Mouse (Mus musculus) MEL (cell line): Measurements from ENCODE around the gene Sde2. TPM values are rescaled to one million over a fixed set of nuclear protein-coding genes. Genes with fewer than 3 reads are reported as not detected.
A peak's percentile ranks its signal among the peaks of the same experiment; 100 is the strongest.

ENCODE experiments used
- DNase-seq: peaks from one replicate; pipeline ENCODE4 v3.0.0; 2011; ENCODE audit warnings: low read depth, low spot score
- H3K27ac ChIP-seq: 2 replicates; pipeline ENCODE4 v1.5.1; 2012; ENCODE audit warnings: low read depth, mild to moderate bottlenecking, control low read depth, low read length, moderate library complexity; ENCODE audit not compliant: control insufficient read depth
- H3K27me3 ChIP-seq, 2 experiments: fragments of 150-350 bp in 1 of 2; sonication (generic) in 1 of 2; 2 replicates each; pipeline ENCODE4 v1.6.1; 2012; ENCODE audit warnings: low read length in 2 of 2, mild to moderate bottlenecking in 2 of 2, improper control_type of control experiment in 1 of 2, moderate library complexity in 1 of 2; ENCODE audit not compliant: insufficient read depth in 2 of 2, control insufficient read depth in 1 of 2
- H3K36me3 ChIP-seq, 2 experiments: 2 replicates each; pipeline ENCODE4 v1.6.1; 2012 to 2014; ENCODE audit warnings: low read length in 2 of 2, improper control_type of control experiment in 1 of 2, inconsistent platforms in 1 of 2, mild to moderate bottlenecking in 1 of 2; ENCODE audit not compliant: insufficient read depth in 2 of 2, control insufficient read depth in 1 of 2
- H3K4me1 ChIP-seq, 2 experiments: fragments of 150-350 bp in 1 of 2; sonication (generic) in 1 of 2; 2 replicates each; pipeline ENCODE4 v1.6.1; 2012; ENCODE audit warnings: low read length in 2 of 2, improper control_type of control experiment in 1 of 2, mild to moderate bottlenecking in 1 of 2; ENCODE audit not compliant: insufficient read depth in 2 of 2, control insufficient read depth in 1 of 2
- H3K4me3 ChIP-seq, 2 experiments: fragments of 150-350 bp in 1 of 2; sonication (generic) in 1 of 2; 2 replicates each; pipeline ENCODE4 v1.5.1; 2012; ENCODE audit warnings: low read depth in 2 of 2, low read length in 2 of 2, mild to moderate bottlenecking in 2 of 2, moderate library complexity in 2 of 2, control low read depth in 1 of 2, improper control_type of control experiment in 1 of 2; ENCODE audit not compliant: control insufficient read depth in 1 of 2, insufficient read depth in 1 of 2
- H3K79me2 ChIP-seq: 2 replicates; pipeline ENCODE4 v1.6.1; 2012; ENCODE audit warnings: mild to moderate bottlenecking, low read length, moderate library complexity; ENCODE audit not compliant: control insufficient read depth, poor library complexity, insufficient read depth
- H3K9ac ChIP-seq: 2 replicates; pipeline ENCODE4 v1.6.1; 2012; ENCODE audit warnings: low read depth, mild to moderate bottlenecking, control low read depth, low read length, moderate library complexity; ENCODE audit not compliant: control insufficient read depth, poor library complexity, severe bottlenecking
- H3K9me3 ChIP-seq: fragments of 150-350 bp; sonication (generic); replicated peaks from 2 replicates; pipeline ENCODE4 v1.6.1; 2012; ENCODE audit warnings: mild to moderate bottlenecking, low read length, improper control_type of control experiment, moderate library complexity; ENCODE audit not compliant: insufficient read depth
- BHLHE40 ChIP-seq: IDR thresholded peaks from 2 replicates; pipeline ENCODE4 v1.6.1; 2012; ENCODE audit warnings: low read depth, mild to moderate bottlenecking, inconsistent platforms, low read length, improper control_type of control experiment, borderline replicate concordance
- CHD1 ChIP-seq: IDR thresholded peaks from 2 replicates; pipeline ENCODE4 v1.6.1; 2012; ENCODE audit warnings: low read depth, mild to moderate bottlenecking, inconsistent platforms, low read length, improper control_type of control experiment
- E2F4 ChIP-seq: IDR thresholded peaks from 2 replicates; pipeline ENCODE4 v1.6.1; 2011; ENCODE audit warnings: low read depth, low read length, improper control_type of control experiment, borderline replicate concordance
- ELF1 ChIP-seq: IDR thresholded peaks from 2 replicates; pipeline ENCODE4 v1.6.1; 2014; ENCODE audit warnings: low read depth, mild to moderate bottlenecking, inconsistent platforms, low read length, improper control_type of control experiment, moderate library complexity
- EP300 ChIP-seq, 2 experiments: IDR thresholded peaks; 2 replicates each; pipeline ENCODE4 v1.6.1; 2011; ENCODE audit warnings: improper control_type of control experiment in 2 of 2, low read length in 2 of 2, low read depth in 1 of 2, mild to moderate bottlenecking in 1 of 2
- MAX ChIP-seq: IDR thresholded peaks from 2 replicates; pipeline ENCODE4 v1.6.1; 2011; ENCODE audit warnings: low read length, improper control_type of control experiment
- MXI1 ChIP-seq: IDR thresholded peaks from 2 replicates; pipeline ENCODE4 v1.6.1; 2011; ENCODE audit warnings: mild to moderate bottlenecking, low read depth, low read length, improper control_type of control experiment
- MYC ChIP-seq: IDR thresholded peaks from 2 replicates; pipeline ENCODE4 v1.6.1; 2011; ENCODE audit warnings: low read depth, mild to moderate bottlenecking, low read length, improper control_type of control experiment, moderate library complexity
- NRF1 ChIP-seq: IDR thresholded peaks from 2 replicates; pipeline ENCODE4 v1.6.1; 2014; ENCODE audit warnings: low read depth, mild to moderate bottlenecking, inconsistent platforms, low read length, improper control_type of control experiment, moderate library complexity; ENCODE audit not compliant: poor library complexity, insufficient read depth, severe bottlenecking
- POLR2A ChIP-seq, 2 experiments: IDR thresholded peaks; 2 replicates each; pipeline ENCODE4 v1.6.1; 2011 to 2012; ENCODE audit warnings: low read length in 2 of 2, mild to moderate bottlenecking in 2 of 2, control low read depth in 1 of 2, improper control_type of control experiment in 1 of 2, low read depth in 1 of 2, moderate library complexity in 1 of 2; ENCODE audit not compliant: control insufficient read depth in 1 of 2, insufficient read depth in 1 of 2, poor library complexity in 1 of 2
- POLR2AphosphoS2 ChIP-seq: IDR thresholded peaks from 2 replicates; pipeline ENCODE4 v1.6.1; 2011; ENCODE audit warnings: low read length, improper control_type of control experiment
- POLR2AphosphoS5 ChIP-seq: IDR thresholded peaks from 2 replicates; pipeline ENCODE4 v1.6.1; 2012; ENCODE audit warnings: low read depth, borderline replicate concordance, mild to moderate bottlenecking, inconsistent platforms, low read length, moderate library complexity, mixed read lengths
- RCOR1 ChIP-seq: IDR thresholded peaks from 2 replicates; pipeline ENCODE4 v1.6.1; 2012; ENCODE audit warnings: low read depth, mild to moderate bottlenecking, inconsistent platforms, low read length, improper control_type of control experiment
- TBP ChIP-seq: IDR thresholded peaks from 2 replicates; pipeline ENCODE4 v1.8.0; 2011; ENCODE audit warnings: low read depth, low read length, improper control_type of control experiment
- TCF12 ChIP-seq: IDR thresholded peaks from 2 replicates; pipeline ENCODE4 v1.6.1; 2014; ENCODE audit warnings: low read depth, mild to moderate bottlenecking, inconsistent platforms, low read length, improper control_type of control experiment, moderate library complexity
- USF1 ChIP-seq: IDR thresholded peaks from 2 replicates; pipeline ENCODE4 v1.6.1; 2014; ENCODE audit warnings: low read depth, mild to moderate bottlenecking, inconsistent platforms, low read length, improper control_type of control experiment, moderate library complexity
- USF2 ChIP-seq, 2 experiments: IDR thresholded peaks; 2 replicates each; pipeline ENCODE4 v1.6.1; 2011 to 2012; ENCODE audit warnings: improper control_type of control experiment in 2 of 2, low read length in 2 of 2, borderline replicate concordance in 1 of 2, inconsistent platforms in 1 of 2, low read depth in 1 of 2, mild to moderate bottlenecking in 1 of 2; ENCODE audit not compliant: insufficient read depth in 1 of 2
- ZKSCAN1 ChIP-seq: IDR thresholded peaks from 2 replicates; pipeline ENCODE4 v1.6.1; 2012; ENCODE audit warnings: low read depth, mild to moderate bottlenecking, inconsistent platforms, low read length, improper control_type of control experiment, moderate library complexity
- ZMIZ1 ChIP-seq: IDR thresholded peaks from 2 replicates; pipeline ENCODE4 v1.6.1; 2012; ENCODE audit warnings: low read depth, mild to moderate bottlenecking, inconsistent platforms, low read length, improper control_type of control experiment, moderate library complexity
- polyA plus RNA-seq, 2 experiments: library from polyadenylated mRNA; stranded (reverse) in 1 of 2; unstranded in 1 of 2; fragments of >175 nt in 1 of 2; fragments of >200 nt in 1 of 2; gene quantifications; 2 replicates each; pipeline versions ENCODE4 v1.2.1 to v1.2.4; 2012; ENCODE audit warnings: low replicate concordance in 2 of 2, low read depth in 1 of 2; ENCODE audit not compliant: insufficient read length in 2 of 2, insufficient read depth in 1 of 2, missing spikeins in 1 of 2
- total RNA-seq: library from RNA; depleted of rRNA; stranded (reverse); fragments of 300-350 nt; gene quantifications from 2 replicates; pipeline ENCODE4 v1.2.3, GENCODE M21; 2012

The Sde2 gene
- total and polyA plus RNA-seq, 3 experiments, result 35.5 to 48.0 TPM; not detected in 1

DNA sequence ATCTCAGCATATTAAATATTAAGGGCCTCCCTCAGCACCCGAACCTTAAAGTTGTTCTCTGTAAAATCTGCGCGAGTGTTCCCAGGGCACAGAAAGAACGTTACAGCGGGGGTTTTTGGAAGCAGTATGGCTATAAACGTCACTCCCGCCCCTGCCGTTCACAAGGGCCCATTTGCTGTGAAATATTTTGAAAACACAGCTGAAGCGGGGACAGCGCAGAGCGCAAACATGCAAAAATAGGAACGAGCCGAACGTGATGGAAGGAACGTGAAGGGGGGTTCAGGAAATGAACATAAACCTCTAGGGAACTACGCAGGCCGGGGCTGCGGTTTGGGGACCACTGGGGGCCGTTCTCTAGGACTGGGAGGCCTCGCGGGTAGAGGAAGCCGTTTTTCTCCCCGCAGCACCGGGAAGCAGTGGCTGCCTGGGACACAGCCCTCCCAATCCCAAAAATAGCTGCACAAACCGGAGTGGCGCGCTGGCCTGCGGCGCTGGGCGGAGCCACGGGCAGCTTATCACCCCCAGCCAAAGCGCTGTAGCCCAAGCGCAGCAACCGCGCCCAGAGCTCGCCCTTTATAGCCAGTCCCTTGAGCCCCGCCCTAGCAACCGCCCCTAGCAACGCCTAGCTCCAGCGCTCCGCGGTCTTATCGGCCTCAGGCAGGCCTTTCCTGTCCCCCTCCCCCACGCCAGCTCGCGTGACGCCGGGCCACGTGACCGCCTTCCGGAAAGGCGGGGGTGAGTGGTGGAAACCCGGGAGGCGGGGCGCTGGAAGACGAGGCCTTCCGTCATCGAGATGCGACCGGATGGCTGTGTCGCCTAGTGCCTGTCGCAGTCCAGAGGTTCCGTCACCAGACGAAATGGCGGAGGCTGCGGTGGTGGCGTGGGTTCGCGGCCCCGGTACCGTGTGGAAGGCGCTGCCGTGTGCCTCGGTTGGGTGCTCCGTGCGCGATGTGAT lies at the start of gene Sde2 (continued):
- TF ChIP-seq E2F4, result peak; percentile 85; the same call in 1 of the 2 replicates
- TF ChIP-seq MXI1, result peak; percentile 92
- peak; percentile 100 for TF ChIP-seq TCF12
- no peak for TF ChIP-seq ZKSCAN1
- peak; percentile 100 for TF ChIP-seq ZMIZ1
- peak; percentile 97 for TF ChIP-seq TBP

DNA sequence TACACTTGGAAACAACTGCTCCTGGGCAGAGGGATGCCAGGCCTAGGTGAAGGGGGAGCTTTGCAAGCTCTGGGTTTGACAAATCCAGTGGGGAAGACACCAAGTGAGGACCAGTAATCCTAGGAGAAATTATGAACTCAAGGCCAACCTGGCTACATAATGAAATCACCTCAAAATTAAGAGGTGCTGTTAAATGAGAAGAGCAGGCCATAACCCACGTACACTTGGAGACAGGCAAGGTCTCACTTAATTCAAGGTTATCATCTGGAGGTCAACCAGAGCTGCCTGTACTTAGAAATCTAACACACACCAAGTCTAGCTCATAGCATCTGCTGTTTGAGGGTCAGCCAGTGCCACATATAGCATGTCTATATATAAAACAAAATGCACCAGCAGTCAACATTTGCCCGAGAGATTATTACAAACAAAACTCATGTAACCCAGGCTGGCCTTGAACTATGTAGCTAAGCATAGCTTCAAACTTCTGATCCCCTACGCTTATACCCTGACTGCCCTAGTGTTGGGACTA lies 49.4 kb upstream of the Sde2 start:
- no peak for DNase-seq
- H3K4me1 ChIP-seq, result peaks cover 0 to 7% of the 10 kb centered on the region in 2 experiments; a peak in 2 of 4 replicates
- H3K4me3 ChIP-seq, result no peak overlapping the region
- H3K36me3 ChIP-seq, result peaks cover 10 to 20% of the 10 kb centered on the region in 2 experiments
- TF ChIP-seq BHLHE40, result no peak
- 0 out of 4 replicates have a peak, but pooled peaks of 1 of the 2 experiments have one; percentile 30 for TF ChIP-seq POLR2A (IDR thresholded peaks at IDR 0.05; ENCODE audit: control insufficient read depth in 1 of 2, insufficient read depth in 1 of 2, low read depth in 1 of 2, low read length in 2 of 2, poor library complexity in 1 of 2)
- peak; percentile 53 for TF ChIP-seq ZMIZ1
- TF ChIP-seq USF2 (IDR thresholded peaks at IDR 0.05; ENCODE audit: borderline replicate concordance in 1 of 2, insufficient read depth in 1 of 2, low read depth in 1 of 2, low read length in 2 of 2), result no peak
- no peak for TF ChIP-seq USF1
- 0 out of 2 replicates have a peak, but pooled peaks have one; percentile 38 for TF ChIP-seq POLR2AphosphoS5
- no peak for TF ChIP-seq MAX
- no peak for TF ChIP-seq RCOR1
- TF ChIP-seq POLR2AphosphoS2, result peak; percentile 73; the same call in 1 of the 2 replicates
- TF ChIP-seq MYC, result no peak
- TF ChIP-seq NRF1, result no peak
- TF ChIP-seq ZKSCAN1, result no peak
- no peak for TF ChIP-seq ELF1
- no peak for TF ChIP-seq CHD1
- no peak for TF ChIP-seq EP300 (IDR thresholded peaks at IDR 0.05; ENCODE audit: low read depth in 1 of 2, low read length in 2 of 2)
- no peak for TF ChIP-seq E2F4
- H3K27ac ChIP-seq, result no peak overlapping the region
- H3K9me3 ChIP-seq, result no peaks in the 10 kb centered on the region
- H3K9ac ChIP-seq, result no peak overlapping the region
- H3K27me3 ChIP-seq, result no peaks in the 10 kb centered on the region
- H3K79me2 ChIP-seq, result no peaks in the 10 kb centered on the region
